Mouse (Mus musculus) ovary, postnatal 14 days (tissue): ENCODE results near the gene P2rx2.

ENCODE experiments used
- DNase-seq: peaks from one replicate; pipeline ENCODE4 v3.0.0; 2022; ENCODE audit warnings: low spot score

Gene P2rx2

DNA sequence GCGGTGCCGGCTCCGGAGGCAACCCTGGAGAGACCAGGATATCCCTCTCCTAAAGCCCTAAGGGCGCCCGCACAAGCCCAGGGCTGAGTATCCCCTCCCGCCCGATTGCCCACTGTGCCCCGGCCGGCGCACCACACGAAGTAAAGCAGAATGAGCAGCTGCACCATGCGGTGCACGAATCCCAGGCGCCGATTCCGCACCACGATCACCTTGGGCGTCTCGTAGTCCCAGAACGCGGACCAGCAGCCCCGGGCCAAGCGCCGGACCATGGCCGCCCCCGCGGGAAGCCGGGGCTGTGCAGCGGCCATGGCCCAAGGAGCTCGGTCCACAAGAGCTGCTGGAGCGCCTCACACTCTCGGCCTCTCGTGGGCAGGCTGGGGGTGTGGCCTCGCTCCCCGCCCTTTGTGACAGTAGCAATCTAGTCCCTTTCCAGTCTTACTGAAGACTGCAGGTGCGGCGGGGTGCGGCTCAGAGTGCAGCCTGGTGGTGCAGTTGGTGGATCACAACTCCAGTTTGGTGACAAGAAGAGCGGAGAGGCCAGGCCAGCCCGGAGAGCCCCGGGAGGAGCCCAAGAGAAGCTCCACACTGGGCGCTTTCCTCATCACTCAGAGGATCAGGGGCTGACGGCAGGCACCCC is at the start of gene P2rx2:
Gene P2rx2, minus strand, starts transcription at position 565 of the 637 bp plus-strand sequence.
- DNase-seq: no peak

GRCm38 (mm10) chr5:110392727-110393126 is 49.7 kb upstream of the P2rx2 start:
- DNase-seq: no peak

DNA sequence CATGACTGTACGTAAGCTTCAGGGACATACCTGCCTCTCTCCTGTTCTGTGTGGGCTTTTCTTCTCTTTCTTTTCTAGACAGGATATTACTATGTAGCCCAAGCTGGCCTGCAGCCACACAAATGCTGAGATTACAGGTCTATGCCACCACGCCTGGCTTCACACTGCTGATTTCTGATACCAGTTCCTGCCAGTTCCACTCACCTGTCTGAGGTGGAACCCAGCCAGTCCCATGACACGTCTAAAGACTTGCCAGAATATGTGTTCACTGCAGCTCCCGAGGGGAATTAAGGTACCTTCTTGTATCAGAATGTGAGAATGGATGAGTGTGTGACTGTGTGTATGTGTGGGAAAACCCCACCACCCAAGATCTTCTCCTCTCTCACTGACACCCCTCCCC is 47.6 kb upstream of the P2rx2 start:
- DNase-seq: no peak

DNA sequence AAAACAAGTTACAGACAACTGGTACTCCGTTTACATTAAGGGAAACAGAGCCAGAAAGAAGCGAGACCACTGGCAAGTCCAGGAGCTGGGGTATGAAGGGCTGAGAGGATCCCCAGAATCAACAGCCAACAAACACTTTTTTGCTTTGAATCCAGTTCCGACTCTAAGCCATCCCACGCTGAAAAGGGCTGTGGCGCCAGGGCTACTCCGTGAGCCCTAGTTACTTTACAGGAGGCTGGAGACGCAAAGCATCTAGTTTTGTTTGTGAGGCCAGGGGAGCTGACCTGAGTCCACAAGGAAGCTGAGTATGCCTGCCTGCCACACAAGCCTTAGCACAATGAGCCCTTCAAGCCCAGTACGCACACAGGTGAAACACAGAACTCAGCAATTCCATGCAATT is 44.3 kb upstream of the P2rx2 start:
- DNase-seq: no peak

- DNase-seq: peak; percentile 65
Measured at GRCm38 (mm10) chr5:110386371-110387330, 43.6 kb upstream of the P2rx2 start.

- no peak for DNase-seq
Measured at GRCm38 (mm10) chr5:110385263-110385662, 42.3 kb upstream of the P2rx2 start.

- DNase-seq: no peak
Measured at GRCm38 (mm10) chr5:110384491-110384890, 41.5 kb upstream of the P2rx2 start.

- DNase-seq: no peak
Measured at GRCm38 (mm10) chr5:110379823-110380222, 36.8 kb upstream of the P2rx2 start.

DNA sequence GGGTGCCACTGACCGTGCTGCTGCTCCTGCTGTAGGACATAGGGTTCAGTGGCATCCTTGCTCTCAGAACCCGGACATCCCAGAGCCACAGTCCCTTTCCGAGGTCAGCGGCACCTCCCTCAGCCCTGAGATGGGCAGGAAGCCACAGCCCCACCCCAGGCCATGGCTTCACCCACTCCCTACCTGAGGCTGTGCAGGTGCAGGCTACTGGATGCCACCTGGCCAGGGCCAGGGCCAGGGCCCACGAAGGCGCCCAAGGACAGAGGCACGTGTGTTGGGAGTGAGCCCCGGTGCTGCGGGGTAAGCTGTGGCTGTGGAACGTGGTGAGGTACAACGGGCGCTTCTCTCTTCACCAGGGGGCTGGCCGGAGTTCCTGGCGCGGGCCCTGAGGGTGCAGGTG is 36.1 kb upstream of the P2rx2 start:
- DNase-seq: no peak

GRCm38 (mm10) chr5:110378181-110378583 is 35.2 kb upstream of the P2rx2 start:
- no peak for DNase-seq

GRCm38 (mm10) chr5:110376802-110377433 is 33.9 kb upstream of the P2rx2 start:
- DNase-seq: peak; percentile 59

- no peak for DNase-seq
Measured at GRCm38 (mm10) chr5:110363822-110364545, 21.0 kb upstream of the P2rx2 start.

DNA sequence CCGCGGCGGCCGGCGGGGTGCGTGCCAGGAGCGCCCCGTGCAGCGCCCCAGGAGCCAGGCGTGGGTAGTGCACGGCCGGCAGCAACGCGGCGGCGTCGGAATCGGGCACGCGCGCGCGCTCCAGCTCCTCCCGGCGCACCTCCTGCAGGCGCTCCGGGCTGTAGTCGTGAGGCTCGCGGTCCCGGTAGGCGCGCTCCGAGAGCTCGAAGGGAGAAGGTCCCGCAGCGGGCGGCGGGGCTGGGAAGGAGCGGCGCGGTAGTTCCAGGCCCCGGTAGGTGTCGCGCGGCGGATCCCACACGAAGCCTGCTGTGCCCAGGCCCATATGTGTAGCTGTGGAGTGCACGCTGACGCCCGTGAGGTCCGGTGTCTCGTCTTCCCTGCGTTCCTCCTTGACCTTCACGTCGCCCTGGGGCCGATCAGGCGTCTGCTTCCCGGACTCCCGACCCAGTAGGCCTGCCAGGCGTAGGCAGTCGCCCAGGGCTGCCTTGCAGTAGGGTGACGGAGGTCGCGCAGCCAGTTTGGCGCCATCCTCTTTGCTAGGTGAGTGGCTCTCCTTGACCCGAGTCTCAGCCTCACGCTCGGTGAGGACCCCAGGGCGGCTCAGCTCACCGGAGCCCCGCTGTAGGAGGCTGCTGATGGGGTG is 20.3 kb upstream of the P2rx2 start:
- peak; percentile 59 for DNase-seq

DNA sequence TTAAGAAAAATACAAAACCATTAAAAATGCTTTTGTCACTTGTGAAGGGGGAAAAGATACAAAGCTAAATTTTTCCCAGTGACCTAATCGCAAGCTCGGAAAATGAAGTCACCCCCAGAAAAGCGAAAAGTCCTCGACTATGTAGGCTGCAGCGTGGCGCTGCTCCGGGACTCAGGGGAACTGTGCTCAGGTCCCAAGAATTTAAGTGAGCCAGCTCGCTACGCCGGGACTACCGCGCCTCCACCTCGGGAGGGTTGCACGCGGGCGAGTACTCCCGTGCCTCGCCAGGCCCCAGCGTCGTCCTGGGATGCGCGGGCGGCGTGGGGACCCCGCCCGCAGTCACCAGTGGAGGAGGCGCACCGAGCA is 19.8 kb upstream of the P2rx2 start:
- no peak for DNase-seq

- DNase-seq: no peak
Measured at GRCm38 (mm10) chr5:110361465-110361864, 18.5 kb upstream of the P2rx2 start.

DNA sequence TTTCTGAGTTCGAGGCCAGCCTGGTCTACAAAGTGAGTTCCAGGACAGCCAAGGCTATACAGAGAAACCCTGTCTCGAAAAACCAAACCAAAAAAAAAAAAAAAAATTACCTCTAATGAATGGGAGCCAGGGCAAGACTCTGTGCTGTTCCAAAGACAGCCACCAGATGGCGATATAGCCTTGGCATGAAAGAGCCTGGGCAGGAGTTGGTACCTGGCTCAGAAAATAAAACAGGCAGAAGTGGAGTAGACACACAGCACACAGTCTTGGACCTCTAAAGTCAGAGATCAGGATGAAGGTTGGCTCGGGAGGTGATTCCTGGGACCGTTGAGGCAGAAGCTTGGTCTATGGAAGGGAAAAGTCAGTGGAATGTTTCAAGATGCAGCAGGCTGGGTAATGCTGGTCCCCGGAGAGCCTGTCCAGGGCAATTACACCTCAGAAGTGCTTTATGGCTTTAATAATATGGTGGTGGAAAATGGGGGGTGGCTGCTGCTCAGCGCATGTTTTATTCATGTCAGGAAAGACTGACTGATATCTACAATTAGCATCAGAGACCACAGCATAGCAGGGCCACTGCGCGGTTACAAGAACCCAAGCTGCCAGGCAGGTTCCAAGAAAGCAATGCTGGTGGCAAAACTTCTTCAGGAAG is 14.6 kb upstream of the P2rx2 start:
- DNase-seq: peak; percentile 87

DNA sequence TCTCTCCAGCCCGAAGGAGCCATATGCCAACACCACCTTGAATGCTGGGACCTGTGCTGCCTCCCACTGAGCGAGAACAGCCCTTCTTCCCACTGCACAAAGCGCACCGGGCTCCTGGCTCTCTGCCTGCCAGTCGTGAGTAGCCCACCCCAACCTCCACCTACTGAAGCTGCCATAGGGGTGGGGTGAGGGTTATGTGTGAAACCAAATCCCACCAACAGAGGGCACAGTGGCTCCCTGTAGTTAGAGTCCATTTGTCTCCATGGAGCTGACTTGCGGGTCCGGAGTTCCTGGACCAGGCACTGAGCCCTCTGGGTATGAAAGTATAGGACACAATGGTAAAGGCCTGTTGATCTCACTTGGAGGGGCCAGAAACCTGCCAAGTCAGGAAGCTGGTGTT is 11.7 kb upstream of the P2rx2 start:
- DNase-seq: peak; percentile 42

- no peak for DNase-seq
Measured at GRCm38 (mm10) chr5:110347006-110347405, 4.0 kb upstream of the P2rx2 start.

DNA sequence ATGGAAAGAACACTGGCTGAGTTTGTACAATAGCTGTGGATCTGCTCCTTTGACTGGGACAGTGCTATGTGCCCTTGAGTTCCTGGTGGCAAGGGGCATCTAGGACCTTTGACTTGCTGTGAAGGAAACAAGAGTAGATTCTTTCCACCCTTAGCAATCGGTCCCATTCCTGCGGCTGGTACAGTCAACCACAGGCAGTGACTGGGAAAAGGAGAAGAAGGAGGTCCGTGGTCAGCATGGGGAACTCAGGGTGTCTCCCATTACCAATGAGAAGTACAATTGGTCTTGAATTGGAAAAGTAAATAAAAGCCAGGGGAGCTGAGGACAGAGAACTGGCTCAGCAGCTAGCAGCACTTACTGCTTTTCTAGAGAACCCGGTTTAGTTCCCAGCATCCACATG is 2.5 kb upstream of the P2rx2 start:
- DNase-seq: no peak

GRCm38 (mm10) chr5:110344524-110344923 is 1.5 kb upstream of the P2rx2 start, which contains the start of gene Lrcol1:
Lrcol1 (plus strand) TSS chr5:110344730.
- no peak for DNase-seq

- no peak for DNase-seq
Measured at GRCm38 (mm10) chr5:110338792-110339191, 4.2 kb downstream of the P2rx2 start.
